Mouse (Mus musculus): ENCODE results near the gene Mrpl44. TPM values are rescaled to one million over a fixed set of nuclear protein-coding genes. Genes with fewer than 3 reads are reported as not detected.

The Mrpl44 gene
- polyA plus RNA-seq (2014; fragmentation: Nextera tagmentation; extraction: Ambion mirVana), result 51.8 and 54.8 TPM in 2 replicates

DNA sequence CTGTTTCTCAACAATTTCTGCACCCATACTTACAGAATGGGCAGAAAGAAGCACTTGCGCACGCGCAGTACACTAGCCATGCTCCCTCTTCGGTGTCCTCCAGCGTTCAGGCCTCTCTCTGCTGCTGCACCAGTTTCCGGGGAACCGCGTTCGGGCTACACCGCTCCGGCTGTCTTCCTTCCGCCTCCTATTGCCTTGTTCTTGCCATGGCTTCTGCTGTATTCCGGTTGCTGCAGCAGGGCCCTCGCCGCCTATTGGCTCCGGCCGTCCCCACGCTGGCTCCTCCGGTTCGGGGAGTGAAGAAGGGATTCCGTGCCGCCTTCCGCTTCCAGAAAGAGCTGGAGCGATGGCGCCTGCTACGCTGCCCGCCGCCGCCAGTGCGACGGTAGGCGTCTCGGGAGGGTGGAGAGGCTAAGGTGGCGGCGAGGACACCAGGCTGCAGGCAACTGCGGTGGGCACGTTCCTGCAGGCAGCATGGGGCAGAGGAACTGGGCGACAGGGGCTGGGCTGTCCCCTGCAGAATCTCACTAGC, at the start of gene Mrpl44, which contains the start of gene Wdfy1:
Gene Mrpl44, plus strand, starts transcription at position 92 of the 532 bp plus-strand sequence.
Gene Wdfy1, minus strand, starts transcription at position 217 of the 532 bp plus-strand sequence.
- DNase-seq (ENCODE audit: low spot score) (peak; percentile 96), ATAC-seq (ENCODE audit: insufficient read depth, low FRiP score, low TSS enrichment) (peak; percentile 99)
- under 1% methylated on average over 38 of the region's 38 CpGs for WGBS
- Histone ChIP-seq H3K9ac (ENCODE audit: low read length) (peak within 1 kb of the TSS; percentile 84), H3K27ac (ENCODE audit: low read depth, low read length) (peak within 1 kb of the TSS; percentile 80), H3K9me3 (ENCODE audit: control insufficient read depth, low read length) (no peaks in the 10 kb centered on the region), H3K4me3 (ENCODE audit: low read depth, low read length) (peak within 1 kb of the TSS; percentile 72), H3K4me2 (ENCODE audit: low read depth) (peak within 1 kb of the TSS; percentile 44), H3K4me1 (ENCODE audit: control insufficient read depth, insufficient read depth, low read length) (peaks cover 2% of the 10 kb centered on the region; the same call in 1 of the 2 replicates), H3K36me3 (ENCODE audit: control insufficient read depth, insufficient read depth, low read length) (0 out of 2 replicates have a peak, but pooled peaks cover 2% of the 10 kb centered on the region), H3K27me3 (ENCODE audit: control insufficient read depth, insufficient read depth, low read length) (no peaks in the 10 kb centered on the region)

DNA sequence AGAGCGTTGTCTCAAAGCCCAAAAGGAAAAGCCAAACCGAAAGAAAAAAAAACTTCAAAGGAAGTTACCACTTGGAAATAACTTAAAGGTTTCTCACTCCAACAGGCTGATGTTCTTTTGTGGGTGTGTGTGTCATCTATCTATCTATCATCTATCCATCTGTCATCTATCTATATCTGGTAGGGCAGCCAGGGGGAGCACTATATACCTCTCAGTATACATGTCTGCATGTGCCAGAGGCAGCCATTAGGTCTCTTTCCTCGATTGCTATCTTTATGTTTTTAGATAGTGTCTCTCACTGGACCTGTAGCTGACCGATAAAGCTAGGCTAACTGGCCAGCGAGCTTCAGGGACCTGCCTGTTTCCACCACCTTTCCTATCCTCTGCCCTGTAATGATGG, 41.0 kb upstream of the Mrpl44 start:
- ATAC-seq (ENCODE audit: insufficient read depth, low FRiP score, low TSS enrichment) (no peak), DNase-seq (ENCODE audit: low spot score) (no peak)
- no peak overlapping the region for H3K4me3 ChIP-seq (ENCODE audit: low read depth, low read length)
- H3K4me2 ChIP-seq (ENCODE audit: low read depth), result no peak overlapping the region
- no peak overlapping the region for H3K9ac ChIP-seq (ENCODE audit: low read length)
- H3K27ac ChIP-seq (ENCODE audit: low read depth, low read length), result no peak overlapping the region
- H3K27me3 ChIP-seq (ENCODE audit: control insufficient read depth, insufficient read depth, low read length), result no peaks in the 10 kb centered on the region
- 90% methylated on average over 5 of the region's 5 CpGs for WGBS
- H3K36me3 ChIP-seq (ENCODE audit: control insufficient read depth, insufficient read depth, low read length), result no peaks in the 10 kb centered on the region
- no peaks in the 10 kb centered on the region for H3K4me1 ChIP-seq (ENCODE audit: control insufficient read depth, insufficient read depth, low read length)
- H3K9me3 ChIP-seq (ENCODE audit: control insufficient read depth, low read length), result no peaks in the 10 kb centered on the region

DNA sequence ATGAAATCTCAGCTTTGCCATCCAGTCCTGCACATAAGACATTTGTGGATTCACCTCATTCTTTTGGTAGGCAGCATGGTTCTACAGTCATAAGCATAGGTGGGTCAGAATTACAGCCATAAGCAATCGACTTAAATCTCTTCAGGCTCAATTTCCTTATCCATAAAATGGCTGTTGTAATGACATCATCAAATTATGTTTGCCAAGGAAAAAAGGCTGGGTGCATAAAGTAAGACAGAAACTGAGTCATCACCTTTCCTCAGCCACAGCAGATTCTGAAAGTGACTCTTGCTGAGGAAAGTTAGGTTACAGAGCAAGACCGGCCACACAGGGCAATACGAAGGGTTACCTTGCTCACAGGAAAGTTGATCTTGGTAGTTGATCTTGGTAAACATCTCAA, 39.4 kb upstream of the Mrpl44 start:
- no peaks in the 10 kb centered on the region for H3K27me3 ChIP-seq (ENCODE audit: control insufficient read depth, insufficient read depth, low read length)
- DNase-seq (ENCODE audit: low spot score), result no peak
- no peak overlapping the region for H3K9ac ChIP-seq (ENCODE audit: low read length)
- no peak for ATAC-seq (ENCODE audit: insufficient read depth, low FRiP score, low TSS enrichment)
- no peak overlapping the region for H3K4me3 ChIP-seq (ENCODE audit: low read depth, low read length)
- no peak overlapping the region for H3K4me2 ChIP-seq (ENCODE audit: low read depth)
- H3K4me1 ChIP-seq (ENCODE audit: control insufficient read depth, insufficient read depth, low read length), result no peaks in the 10 kb centered on the region
- 97% methylated on average over 3 of the region's 3 CpGs for WGBS
- H3K9me3 ChIP-seq (ENCODE audit: control insufficient read depth, low read length), result no peaks in the 10 kb centered on the region
- H3K36me3 ChIP-seq (ENCODE audit: control insufficient read depth, insufficient read depth, low read length), result no peaks in the 10 kb centered on the region
- H3K27ac ChIP-seq (ENCODE audit: low read depth, low read length), result no peak overlapping the region

DNA sequence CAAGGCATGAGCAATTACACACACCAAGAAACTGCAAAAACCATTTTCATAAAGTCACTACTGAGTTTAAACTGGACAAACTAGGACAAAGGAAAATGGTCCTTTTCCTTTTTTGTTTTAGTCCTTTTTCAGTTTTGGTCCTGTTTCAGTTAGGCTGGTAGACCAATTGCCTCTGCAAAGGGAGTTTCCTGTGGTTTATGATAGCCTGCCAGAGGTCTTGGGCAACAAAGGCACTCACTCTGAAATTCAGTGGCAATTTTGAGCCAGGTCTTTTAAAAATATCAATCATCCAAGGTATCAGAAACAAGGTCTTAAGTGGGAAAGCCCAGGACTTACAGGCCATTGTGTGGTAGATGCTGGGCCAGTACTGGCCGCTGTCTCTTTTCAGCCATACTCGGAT, 36.1 kb upstream of the Mrpl44 start:
- Histone ChIP-seq H3K4me2 (ENCODE audit: low read depth) (no peak overlapping the region), H3K9me3 (ENCODE audit: control insufficient read depth, low read length) (no peaks in the 10 kb centered on the region), H3K4me1 (ENCODE audit: control insufficient read depth, insufficient read depth, low read length) (no peaks in the 10 kb centered on the region), H3K27ac (ENCODE audit: low read depth, low read length) (no peak overlapping the region), H3K9ac (ENCODE audit: low read length) (no peak overlapping the region), H3K4me3 (ENCODE audit: low read depth, low read length) (no peak overlapping the region), H3K36me3 (ENCODE audit: control insufficient read depth, insufficient read depth, low read length) (no peaks in the 10 kb centered on the region), H3K27me3 (ENCODE audit: control insufficient read depth, insufficient read depth, low read length) (no peaks in the 10 kb centered on the region)
- no peak for DNase-seq (ENCODE audit: low spot score)
- WGBS, result 90% methylated on average over 2 of the region's 2 CpGs
- no peak for ATAC-seq (ENCODE audit: insufficient read depth, low FRiP score, low TSS enrichment)

DNA sequence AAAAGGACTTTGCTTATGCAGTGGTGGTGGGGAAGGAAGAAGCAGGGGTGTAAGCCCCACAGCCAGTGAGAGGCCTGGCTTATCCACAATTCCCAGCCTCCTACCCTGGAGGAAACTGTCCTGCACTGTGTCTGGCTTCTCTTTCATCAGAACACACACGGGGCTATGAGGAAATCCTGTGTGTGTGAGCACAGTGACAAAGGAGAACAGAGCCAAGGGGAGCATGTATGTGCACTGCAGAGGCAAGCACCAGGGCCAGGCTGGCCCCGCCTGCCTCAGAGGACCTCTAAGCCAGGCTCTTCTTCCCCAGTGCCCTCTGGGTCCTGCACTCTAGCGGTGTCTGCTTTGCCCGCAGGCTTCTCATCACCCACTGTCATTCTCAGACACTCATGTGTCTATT, 34.8 kb upstream of the Mrpl44 start:
- ATAC-seq (ENCODE audit: insufficient read depth, low FRiP score, low TSS enrichment) (no peak), DNase-seq (ENCODE audit: low spot score) (no peak)
- no peak overlapping the region for H3K4me3 ChIP-seq (ENCODE audit: low read depth, low read length)
- H3K27ac ChIP-seq (ENCODE audit: low read depth, low read length), result no peak overlapping the region
- no peak overlapping the region for H3K4me2 ChIP-seq (ENCODE audit: low read depth)
- H3K4me1 ChIP-seq (ENCODE audit: control insufficient read depth, insufficient read depth, low read length), result no peaks in the 10 kb centered on the region
- H3K27me3 ChIP-seq (ENCODE audit: control insufficient read depth, insufficient read depth, low read length), result no peaks in the 10 kb centered on the region
- no peaks in the 10 kb centered on the region for H3K36me3 ChIP-seq (ENCODE audit: control insufficient read depth, insufficient read depth, low read length)
- no peaks in the 10 kb centered on the region for H3K9me3 ChIP-seq (ENCODE audit: control insufficient read depth, low read length)
- WGBS, result 75% methylated on average over 4 of the region's 4 CpGs
- H3K9ac ChIP-seq (ENCODE audit: low read length), result no peak overlapping the region

DNA sequence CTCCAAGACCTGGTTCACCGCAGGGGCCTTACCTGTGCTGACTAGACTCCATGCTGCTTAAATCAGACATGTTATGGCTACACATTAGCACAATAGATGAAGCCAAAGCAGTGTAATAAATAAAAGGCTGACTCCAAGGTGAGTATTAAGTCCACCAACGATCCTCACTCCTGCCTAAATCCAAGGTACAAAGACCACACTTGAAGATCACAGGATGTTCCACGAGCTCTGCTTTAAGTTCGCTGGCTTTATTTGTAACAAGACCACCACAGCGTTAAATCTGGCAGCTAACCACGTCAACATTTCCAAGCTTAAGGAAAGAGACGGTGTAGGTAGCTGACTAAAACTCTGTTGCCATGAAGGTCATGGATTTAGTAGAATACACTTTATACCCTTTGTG, 32.9 kb upstream of the Mrpl44 start:
- no peak for ATAC-seq (ENCODE audit: insufficient read depth, low FRiP score, low TSS enrichment)
- Histone ChIP-seq H3K4me3 (ENCODE audit: low read depth, low read length) (no peak overlapping the region), H3K4me1 (ENCODE audit: control insufficient read depth, insufficient read depth, low read length) (no peaks in the 10 kb centered on the region), H3K36me3 (ENCODE audit: control insufficient read depth, insufficient read depth, low read length) (no peaks in the 10 kb centered on the region), H3K27ac (ENCODE audit: low read depth, low read length) (no peak overlapping the region), H3K9ac (ENCODE audit: low read length) (no peak overlapping the region), H3K4me2 (ENCODE audit: low read depth) (no peak overlapping the region), H3K9me3 (ENCODE audit: control insufficient read depth, low read length) (no peaks in the 10 kb centered on the region), H3K27me3 (ENCODE audit: control insufficient read depth, insufficient read depth, low read length) (no peaks in the 10 kb centered on the region)
- 92% methylated on average over 7 of the region's 7 CpGs for WGBS
- no peak for DNase-seq (ENCODE audit: low spot score)

DNA sequence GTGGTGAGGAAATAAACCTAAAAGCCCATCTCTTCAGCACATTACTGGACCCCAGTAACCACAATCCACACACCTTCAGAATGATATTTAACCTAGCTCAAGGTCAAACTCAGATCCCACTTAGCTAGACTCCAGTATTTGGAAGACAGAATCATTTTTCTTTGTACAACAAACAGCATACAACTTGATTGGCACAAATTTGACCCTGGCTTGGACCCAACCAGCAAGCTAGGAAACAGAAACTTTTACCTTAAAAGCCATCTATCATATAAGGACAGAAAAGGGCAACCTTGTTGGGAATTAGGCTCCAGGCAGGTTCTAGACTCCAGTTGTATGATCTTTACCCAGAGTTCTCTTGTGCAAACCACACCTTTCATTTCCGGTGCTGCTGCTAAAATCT, 32.4 kb upstream of the Mrpl44 start:
- ATAC-seq (ENCODE audit: insufficient read depth, low FRiP score, low TSS enrichment) (no peak), DNase-seq (ENCODE audit: low spot score) (no peak)
- WGBS, result 97% methylated on average over 1 of the region's 1 CpGs
- H3K4me2 ChIP-seq (ENCODE audit: low read depth), result no peak overlapping the region
- no peak overlapping the region for H3K4me3 ChIP-seq (ENCODE audit: low read depth, low read length)
- no peaks in the 10 kb centered on the region for H3K9me3 ChIP-seq (ENCODE audit: control insufficient read depth, low read length)
- H3K9ac ChIP-seq (ENCODE audit: low read length), result no peak overlapping the region
- H3K27me3 ChIP-seq (ENCODE audit: control insufficient read depth, insufficient read depth, low read length), result no peaks in the 10 kb centered on the region
- no peaks in the 10 kb centered on the region for H3K36me3 ChIP-seq (ENCODE audit: control insufficient read depth, insufficient read depth, low read length)
- no peaks in the 10 kb centered on the region for H3K4me1 ChIP-seq (ENCODE audit: control insufficient read depth, insufficient read depth, low read length)
- no peak overlapping the region for H3K27ac ChIP-seq (ENCODE audit: low read depth, low read length)

DNA sequence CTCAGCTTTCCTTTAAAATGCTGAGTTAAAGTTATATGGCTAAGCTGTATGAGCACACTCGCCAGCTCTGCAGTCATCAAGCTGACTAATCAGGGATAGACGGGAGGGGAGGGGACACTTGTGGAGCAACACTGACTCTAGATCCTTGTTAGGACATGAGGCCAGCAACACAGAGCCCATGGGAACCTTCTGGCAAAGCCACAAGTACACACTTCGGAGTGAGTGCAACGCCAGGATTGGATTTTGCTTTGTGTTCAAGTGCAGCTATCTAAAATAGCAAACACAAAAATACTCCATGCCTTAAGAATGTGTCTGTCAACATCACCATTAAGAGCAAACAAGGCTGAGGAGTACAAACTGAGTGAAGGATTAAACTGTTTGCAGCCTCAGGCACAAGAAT, 29.8 kb upstream of the Mrpl44 start:
- ATAC-seq (ENCODE audit: insufficient read depth, low FRiP score, low TSS enrichment) (no peak), DNase-seq (ENCODE audit: low spot score) (no peak)
- H3K36me3 ChIP-seq (ENCODE audit: control insufficient read depth, insufficient read depth, low read length), result no peaks in the 10 kb centered on the region
- no peaks in the 10 kb centered on the region for H3K9me3 ChIP-seq (ENCODE audit: control insufficient read depth, low read length)
- WGBS, result 96% methylated on average over 4 of the region's 4 CpGs
- H3K4me1 ChIP-seq (ENCODE audit: control insufficient read depth, insufficient read depth, low read length), result no peaks in the 10 kb centered on the region
- no peak overlapping the region for H3K4me2 ChIP-seq (ENCODE audit: low read depth)
- H3K27me3 ChIP-seq (ENCODE audit: control insufficient read depth, insufficient read depth, low read length), result no peaks in the 10 kb centered on the region
- no peak overlapping the region for H3K4me3 ChIP-seq (ENCODE audit: low read depth, low read length)
- no peak overlapping the region for H3K9ac ChIP-seq (ENCODE audit: low read length)
- H3K27ac ChIP-seq (ENCODE audit: low read depth, low read length), result no peak overlapping the region

DNA sequence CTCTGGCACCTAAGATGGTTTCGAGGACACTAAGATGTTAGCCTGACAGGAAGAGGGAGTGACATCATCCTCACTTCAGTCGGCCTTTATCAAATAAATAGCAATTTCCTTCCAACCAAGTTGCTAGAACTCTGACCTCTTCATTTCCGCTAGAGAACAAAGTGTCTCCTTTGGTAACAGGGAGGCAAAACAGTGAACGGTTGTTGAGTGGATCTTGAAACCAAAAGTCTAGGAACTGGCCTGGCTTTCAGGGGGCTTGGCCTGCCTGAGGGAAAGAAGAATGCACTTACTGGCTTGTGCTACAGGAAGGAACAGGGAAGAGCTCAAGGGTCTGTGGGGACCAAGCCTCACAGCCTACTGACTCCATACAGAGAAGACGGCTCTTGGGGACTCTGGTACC, 24.6 kb upstream of the Mrpl44 start:
- Histone ChIP-seq H3K4me1 (ENCODE audit: control insufficient read depth, insufficient read depth, low read length) (no peaks in the 10 kb centered on the region), H3K27ac (ENCODE audit: low read depth, low read length) (no peak overlapping the region), H3K9ac (ENCODE audit: low read length) (no peak overlapping the region), H3K4me3 (ENCODE audit: low read depth, low read length) (no peak overlapping the region), H3K36me3 (ENCODE audit: control insufficient read depth, insufficient read depth, low read length) (no peaks in the 10 kb centered on the region), H3K27me3 (ENCODE audit: control insufficient read depth, insufficient read depth, low read length) (no peaks in the 10 kb centered on the region), H3K4me2 (ENCODE audit: low read depth) (no peak overlapping the region), H3K9me3 (ENCODE audit: control insufficient read depth, low read length) (no peaks in the 10 kb centered on the region)
- DNase-seq (ENCODE audit: low spot score) (no peak), ATAC-seq (ENCODE audit: insufficient read depth, low FRiP score, low TSS enrichment) (no peak)
- 92% methylated on average over 5 of the region's 5 CpGs for WGBS
